Mouse (Mus musculus): ENCODE results near the gene Trim54. TPM values are rescaled to one million over a fixed set of nuclear protein-coding genes. Genes with fewer than 3 reads are reported as not detected.

The Trim54 gene
- not detected for total RNA-seq (2021)
- long read RNA-seq, experiment 1: 0 reads
- long read RNA-seq, experiment 2: 0 reads

- DNase-seq (ENCODE audit: low spot score in 2 of 2): no peak
Observed at GRCm38 (mm10) chr5:31116354-31116753, at the start of gene Trim54. Gene Trim54, plus strand, starts transcription at chr5:31116712.

DNA sequence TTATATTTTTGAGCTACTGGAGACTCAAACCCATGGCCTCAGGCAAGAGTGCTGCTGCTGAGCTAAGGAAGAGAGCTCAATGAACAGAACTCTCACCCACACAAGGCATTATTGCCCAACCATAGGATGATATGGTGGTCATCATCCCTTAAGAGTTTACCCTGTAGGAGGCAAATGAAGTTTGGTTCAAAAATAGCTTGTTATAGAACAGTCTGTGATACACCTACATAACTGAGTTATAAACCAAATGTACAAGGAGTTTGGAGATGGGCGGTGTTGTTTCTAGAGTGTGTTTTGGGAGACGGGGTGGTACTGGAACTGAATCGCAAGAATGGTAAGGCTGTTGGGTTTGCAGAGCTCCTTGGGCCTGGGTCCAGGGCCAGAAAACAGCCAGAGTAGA, 46.7 kb upstream of the Trim54 start:
- no peak for DNase-seq (ENCODE audit: low spot score in 2 of 2)

DNA sequence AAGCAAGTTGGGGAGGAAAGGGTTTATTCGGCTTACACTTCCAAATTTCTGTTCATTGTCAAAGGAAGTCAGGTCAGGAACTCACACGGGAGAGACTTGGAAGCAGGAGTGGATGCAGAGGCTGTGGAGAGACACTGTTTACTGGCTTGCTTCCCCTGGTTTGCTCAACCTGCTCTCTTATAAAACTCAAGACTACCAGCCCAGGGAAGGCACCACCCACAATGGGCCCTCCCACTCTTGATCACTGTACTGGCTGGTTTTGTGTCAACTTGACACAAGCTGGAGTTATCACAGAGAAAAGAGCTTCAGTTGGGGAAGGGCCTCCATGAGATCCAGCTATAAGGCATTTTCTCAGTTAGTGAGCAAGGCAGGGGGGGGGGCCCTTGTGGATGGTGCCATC, 45.5 kb upstream of the Trim54 start:
- DNase-seq (ENCODE audit: low spot score in 2 of 2): no peak

DNA sequence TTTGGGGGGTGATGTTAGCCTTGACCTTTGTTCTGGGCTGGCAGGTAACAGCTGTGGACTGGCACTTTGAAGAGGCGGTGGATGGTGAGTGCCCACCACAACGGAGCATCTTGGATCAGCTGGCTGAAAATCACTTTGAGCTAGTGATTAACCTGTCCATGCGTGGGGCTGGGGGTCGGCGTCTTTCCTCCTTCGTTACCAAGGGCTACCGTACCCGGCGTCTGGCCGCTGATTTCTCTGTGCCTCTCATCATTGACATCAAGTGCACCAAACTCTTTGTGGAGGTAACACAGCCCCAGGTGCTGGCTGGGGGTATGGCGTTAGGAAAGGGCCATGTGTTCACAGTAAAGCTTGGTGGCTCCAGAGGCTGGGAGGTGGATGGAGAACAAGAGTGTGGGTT, 44.7 kb upstream of the Trim54 start:
- DNase-seq (ENCODE audit: low spot score in 2 of 2): no peak

DNA sequence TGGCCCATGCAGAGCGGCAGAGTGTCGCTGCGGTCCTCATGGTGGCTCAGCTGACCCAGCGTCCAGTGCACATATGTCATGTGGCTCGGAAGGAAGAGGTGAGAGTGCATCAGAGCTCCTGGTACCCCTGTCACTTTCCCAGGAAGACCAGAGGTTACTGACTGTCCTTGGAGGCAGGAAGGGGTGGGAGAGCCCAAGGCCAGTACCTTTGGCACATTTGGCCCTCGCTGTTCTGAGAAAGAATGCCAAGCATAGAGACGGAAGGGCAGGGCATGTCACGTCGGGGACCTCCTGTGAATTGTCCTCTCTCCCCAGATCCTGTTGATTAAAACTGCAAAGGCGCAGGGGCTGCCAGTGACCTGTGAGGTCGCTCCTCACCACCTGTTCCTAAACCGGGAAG, 43.3 kb upstream of the Trim54 start:
- no peak for DNase-seq (ENCODE audit: low spot score in 2 of 2)

DNA sequence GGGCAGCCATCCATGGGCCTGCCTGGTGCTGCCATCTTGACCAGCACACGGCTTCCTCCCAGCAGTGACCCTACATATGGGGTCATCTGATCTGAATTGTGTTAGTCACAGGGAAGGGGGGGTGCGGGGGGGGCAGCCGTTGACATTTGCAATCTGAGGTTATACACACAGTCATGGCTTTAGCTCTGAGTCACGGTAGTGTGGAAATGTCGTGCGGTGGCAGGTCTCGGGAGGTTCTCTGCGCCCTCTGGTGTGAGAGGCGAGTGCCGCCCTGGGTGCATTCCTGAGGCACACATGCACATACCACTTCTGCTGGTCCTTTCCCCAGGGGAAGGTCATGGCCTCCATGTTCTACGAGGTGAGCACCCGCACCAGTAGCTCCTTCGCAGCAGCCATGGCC, 40.2 kb upstream of the Trim54 start:
- no peak for DNase-seq (ENCODE audit: low spot score in 2 of 2)

DNA sequence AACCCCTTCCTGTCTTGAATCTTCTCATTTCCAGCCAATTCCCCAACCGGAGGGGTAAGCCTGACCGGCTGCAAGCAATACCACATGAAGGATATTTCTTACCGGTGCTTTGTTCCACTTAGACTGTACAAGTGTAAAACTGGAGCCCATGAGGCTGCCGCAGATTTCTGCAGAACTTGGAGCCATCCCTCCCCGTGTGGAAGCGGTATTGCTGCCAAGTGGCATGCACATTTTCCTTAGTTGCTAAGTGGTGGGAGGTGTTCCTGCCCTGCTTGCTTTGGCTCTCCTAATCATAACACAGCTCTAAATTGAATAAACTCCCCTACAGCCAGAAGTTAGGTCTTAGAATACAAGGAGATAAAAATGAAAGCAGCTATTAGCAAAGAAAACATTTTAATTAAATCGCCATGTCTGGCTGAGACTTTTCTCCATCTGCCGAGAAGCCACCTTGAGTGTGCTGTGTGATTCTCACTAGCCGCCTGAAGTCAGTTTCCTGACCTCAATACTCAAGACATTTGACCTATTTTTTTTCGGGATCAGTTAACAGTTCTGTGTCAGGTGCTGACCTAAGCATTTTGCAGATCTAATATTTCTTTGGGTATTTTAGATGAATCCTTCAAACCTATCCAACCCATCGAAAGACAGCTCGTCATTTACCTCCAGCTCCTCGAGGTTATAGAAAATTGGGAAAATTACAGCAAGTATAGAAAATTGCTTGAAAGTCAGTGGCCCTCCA, 36.3 kb upstream of the Trim54 start:
- peak in 1 of 2 experiments; percentile 50 for DNase-seq (ENCODE audit: low spot score in 2 of 2)

- no peak for DNase-seq (ENCODE audit: low spot score in 2 of 2)
Observed at GRCm38 (mm10) chr5:31080795-31081164, 35.7 kb upstream of the Trim54 start.

- DNase-seq (ENCODE audit: low spot score in 2 of 2): peak in 1 of 2 experiments; percentile 52
Observed at GRCm38 (mm10) chr5:31081386-31081785, 35.1 kb upstream of the Trim54 start.

GRCm38 (mm10) chr5:31082355-31082754, 34.2 kb upstream of the Trim54 start:
- peak; percentile 54 to 63 for DNase-seq (ENCODE audit: low spot score in 2 of 2)

GRCm38 (mm10) chr5:31082935-31083625, 33.4 kb upstream of the Trim54 start:
- no peak for DNase-seq (ENCODE audit: low spot score in 2 of 2)

- DNase-seq (ENCODE audit: low spot score in 2 of 2): no peak
Observed at GRCm38 (mm10) chr5:31083949-31084348, 32.6 kb upstream of the Trim54 start.

DNA sequence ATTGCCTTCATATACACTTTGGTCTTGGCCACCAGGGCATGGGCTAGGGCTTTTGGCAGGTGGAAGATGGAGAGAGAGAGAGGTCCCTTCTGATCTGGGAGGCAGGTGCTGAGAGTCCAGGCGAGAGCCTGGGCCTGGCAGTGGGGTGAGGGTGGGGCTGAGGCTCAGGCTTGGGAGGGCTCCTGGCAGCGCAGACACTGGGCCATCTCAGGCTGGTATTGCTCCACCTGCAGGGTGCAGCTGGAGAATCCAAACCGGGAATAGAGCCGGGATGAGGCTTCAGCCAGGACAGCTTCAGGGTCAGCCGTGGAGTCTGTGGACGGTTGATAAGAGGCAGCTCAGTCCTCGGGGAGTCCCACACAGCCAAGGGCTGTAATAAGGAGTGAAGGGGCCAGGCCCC, 29.9 kb upstream of the Trim54 start:
- no peak for DNase-seq (ENCODE audit: low spot score in 2 of 2)

GRCm38 (mm10) chr5:31087131-31087530, 29.4 kb upstream of the Trim54 start:
- DNase-seq (ENCODE audit: low spot score in 2 of 2): no peak

- peak in 1 of 2 experiments; percentile 41 for DNase-seq (ENCODE audit: low spot score in 2 of 2)
Observed at GRCm38 (mm10) chr5:31092231-31092975, 24.1 kb upstream of the Trim54 start.

- DNase-seq (ENCODE audit: low spot score in 2 of 2): peak; percentile 49 to 79
Observed at GRCm38 (mm10) chr5:31093151-31094041, 23.1 kb upstream of the Trim54 start.

GRCm38 (mm10) chr5:31094100-31094798, 22.3 kb upstream of the Trim54 start:
- DNase-seq (ENCODE audit: low spot score in 2 of 2): no peak

GRCm38 (mm10) chr5:31094799-31095691, 21.5 kb upstream of the Trim54 start:
- DNase-seq (ENCODE audit: low spot score in 2 of 2): peak; percentile 50 to 62
